Mouse (Mus musculus): Measurements from ENCODE around the gene Elp4.

DNA sequence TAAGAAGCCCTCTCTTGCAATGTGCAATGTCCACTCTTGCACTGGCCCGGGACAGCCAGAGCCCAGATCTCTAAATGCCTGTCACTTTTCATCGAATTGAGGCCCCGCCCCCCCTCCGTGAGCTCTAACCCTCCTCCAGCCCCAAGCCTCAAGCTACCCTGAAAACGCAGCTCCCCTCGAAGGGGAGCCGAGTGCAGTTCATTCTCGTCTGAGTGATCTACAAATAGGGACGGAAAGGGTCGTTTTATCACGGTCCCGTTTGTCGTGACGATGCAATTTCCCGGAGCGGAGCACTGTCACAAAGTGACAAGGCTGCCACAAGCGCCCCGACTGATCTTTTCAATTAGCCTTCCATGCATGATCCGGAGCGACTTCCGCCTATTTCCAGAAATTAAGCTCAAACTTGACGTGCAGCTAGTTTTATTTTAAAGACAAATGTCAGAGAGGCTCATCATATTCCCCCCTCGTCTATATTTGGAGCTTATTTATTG, 222.3 kb downstream of the Elp4 start:
- no peak for TF ChIP-seq POLR2AphosphoS5 (IDR thresholded peaks at IDR 0.05; ENCODE audit: insufficient replicate concordance, low read depth, low read length)
- TF ChIP-seq CTCF (IDR thresholded peaks at IDR 0.05; ENCODE audit: low read depth, low read length), result no peak
- TF ChIP-seq GATA1 (IDR thresholded peaks at IDR 0.05; ENCODE audit: borderline replicate concordance, low read length), result no peak
